Mouse (Mus musculus): ENCODE measurements around the gene Olfr320. TPM values are rescaled to one million over a fixed set of nuclear protein-coding genes. Genes with fewer than 3 reads are reported as not detected.
A peak's percentile ranks its signal among the peaks of the same experiment; 100 is the strongest.
"Not testable (repeated sequence)": the region's sequence is repeated elsewhere in the genome, so short reads cannot be mapped to it uniquely, and the experiment has no call there.

The Olfr320 gene
- total RNA-seq (2021) = not detected

DNA sequence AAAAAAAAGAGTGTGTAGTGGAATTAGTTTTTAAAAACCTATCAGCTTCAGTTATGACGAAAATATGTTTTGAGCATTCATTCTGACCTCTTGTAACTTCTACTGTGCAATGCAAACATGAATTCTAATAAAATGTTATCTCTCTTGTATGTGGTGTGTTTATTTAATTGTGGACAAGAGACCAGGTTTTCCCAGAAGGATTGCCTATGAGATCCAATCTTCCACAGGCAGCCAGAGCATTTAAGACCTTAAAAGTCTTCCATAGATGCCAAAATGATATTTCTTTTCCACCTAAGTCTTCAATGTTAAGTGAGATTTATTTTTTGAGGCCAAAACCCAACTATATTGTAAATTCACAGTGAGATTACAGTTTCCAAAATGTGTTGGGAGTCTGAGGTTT, at the start of gene Olfr320:
TSS of gene Olfr320 (plus strand) at position 301 of the 400 bp plus-strand sequence.
- no peak for DNase-seq (ENCODE audit: extremely low spot score in 1 of 2, low spot score in 1 of 2)

DNA sequence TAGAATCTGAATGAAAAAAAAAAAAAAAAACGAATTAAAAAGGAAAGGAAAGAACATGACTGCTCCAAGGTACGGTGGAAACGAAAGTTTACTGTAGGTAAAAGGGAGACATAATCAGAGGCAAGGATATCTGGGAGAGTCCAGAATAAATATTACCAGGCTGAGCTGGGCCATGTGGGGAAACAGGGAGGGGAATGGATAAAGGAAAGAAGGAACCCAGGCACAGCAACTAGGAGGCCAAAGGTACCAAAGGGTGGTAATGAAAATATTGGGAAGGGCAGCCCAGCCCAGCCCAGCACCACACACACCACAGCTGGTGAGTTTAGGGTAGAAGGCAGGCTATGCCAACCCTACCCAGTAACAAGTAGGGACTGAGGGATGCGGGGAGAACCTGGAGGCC, 46.0 kb upstream of the Olfr320 start:
- no peak for DNase-seq (ENCODE audit: extremely low spot score in 1 of 2, low spot score in 1 of 2)

GRCm38 (mm10) chr11:58636376-58636977, 44.4 kb upstream of the Olfr320 start:
- peak; percentile 23 to 61 for DNase-seq (ENCODE audit: extremely low spot score in 1 of 2, low spot score in 1 of 2)

DNA sequence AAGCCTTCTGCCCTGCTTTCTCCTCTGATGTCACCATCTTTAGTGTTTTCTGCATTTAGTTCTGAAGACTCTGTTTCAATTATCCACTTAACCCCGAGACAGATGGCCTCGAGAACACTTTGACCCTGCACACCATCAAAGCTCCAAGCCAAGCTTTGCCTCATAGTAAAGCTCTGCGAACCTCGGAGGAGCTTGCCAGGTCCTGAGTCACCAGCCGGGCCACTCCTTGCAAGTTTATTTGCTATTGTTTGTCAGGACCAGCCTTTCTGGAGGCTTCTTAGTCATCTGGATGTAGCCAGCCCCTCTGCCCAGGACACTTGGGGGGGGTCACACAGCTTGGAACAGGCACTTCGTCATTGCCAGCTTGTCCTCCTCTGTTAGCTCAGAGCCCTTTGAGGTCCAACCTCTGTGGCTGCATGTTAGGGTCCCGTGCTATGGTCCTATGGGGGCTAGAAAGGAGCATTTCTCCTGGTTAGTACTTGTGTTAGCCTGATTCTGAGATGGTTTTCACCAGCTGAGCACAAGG, 42.7 kb upstream of the Olfr320 start:
- no peak for DNase-seq (ENCODE audit: extremely low spot score in 1 of 2, low spot score in 1 of 2)

DNA sequence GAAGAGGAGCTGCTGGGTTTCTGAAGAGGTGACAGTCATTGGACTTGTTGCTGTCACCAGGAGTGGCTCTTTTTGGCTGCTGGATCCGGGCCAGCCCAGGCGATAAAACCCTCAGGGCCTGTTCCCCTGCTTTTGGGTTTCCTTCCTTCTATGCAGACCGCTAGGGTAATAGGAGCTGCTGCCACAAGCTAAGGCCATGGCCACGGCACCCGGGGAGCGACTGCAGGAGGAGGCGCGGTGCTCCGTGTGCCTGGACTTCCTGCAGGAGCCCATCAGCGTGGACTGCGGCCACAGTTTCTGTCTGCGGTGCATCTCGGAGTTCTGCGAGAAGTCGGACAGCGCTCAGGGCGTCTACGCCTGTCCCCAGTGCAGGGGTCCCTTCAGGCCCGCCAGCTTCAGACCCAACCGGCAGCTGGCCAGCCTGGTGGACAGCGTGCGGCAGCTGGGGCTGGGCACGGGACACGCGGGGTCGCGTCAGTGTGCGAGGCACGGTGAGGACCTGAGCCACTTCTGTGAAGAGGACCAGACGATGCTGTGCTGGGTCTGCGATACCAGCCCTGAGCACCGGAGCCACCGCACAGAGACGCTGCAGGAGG, 40.5 kb upstream of the Olfr320 start, which contains the start of gene Trim58:
TSS of gene Trim58 (plus strand) at position 194 of the 596 bp plus-strand sequence.
- peak in 1 of 2 experiments; percentile 6 for DNase-seq (ENCODE audit: extremely low spot score in 1 of 2, low spot score in 1 of 2)

DNA sequence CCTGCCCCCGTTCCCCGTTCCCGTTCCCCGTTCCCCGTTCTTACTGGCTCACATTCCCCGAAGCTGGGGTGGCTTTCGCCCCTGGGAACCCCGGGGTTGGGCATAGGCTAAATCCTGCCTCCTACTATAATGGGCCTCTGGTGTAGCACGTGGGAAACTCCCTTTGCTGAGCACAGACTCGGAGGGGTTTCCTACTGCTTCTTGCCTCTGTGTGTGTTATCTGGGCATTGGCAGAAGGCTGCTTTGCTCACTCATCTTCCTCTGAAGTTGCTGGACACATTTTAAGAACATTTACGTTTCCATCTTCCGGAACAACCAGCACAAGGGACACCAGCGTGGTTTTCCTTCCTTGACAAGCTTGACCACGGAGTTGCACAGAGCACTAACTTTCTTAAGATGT, 39.8 kb upstream of the Olfr320 start:
- no peak for DNase-seq (ENCODE audit: extremely low spot score in 1 of 2, low spot score in 1 of 2)

DNA sequence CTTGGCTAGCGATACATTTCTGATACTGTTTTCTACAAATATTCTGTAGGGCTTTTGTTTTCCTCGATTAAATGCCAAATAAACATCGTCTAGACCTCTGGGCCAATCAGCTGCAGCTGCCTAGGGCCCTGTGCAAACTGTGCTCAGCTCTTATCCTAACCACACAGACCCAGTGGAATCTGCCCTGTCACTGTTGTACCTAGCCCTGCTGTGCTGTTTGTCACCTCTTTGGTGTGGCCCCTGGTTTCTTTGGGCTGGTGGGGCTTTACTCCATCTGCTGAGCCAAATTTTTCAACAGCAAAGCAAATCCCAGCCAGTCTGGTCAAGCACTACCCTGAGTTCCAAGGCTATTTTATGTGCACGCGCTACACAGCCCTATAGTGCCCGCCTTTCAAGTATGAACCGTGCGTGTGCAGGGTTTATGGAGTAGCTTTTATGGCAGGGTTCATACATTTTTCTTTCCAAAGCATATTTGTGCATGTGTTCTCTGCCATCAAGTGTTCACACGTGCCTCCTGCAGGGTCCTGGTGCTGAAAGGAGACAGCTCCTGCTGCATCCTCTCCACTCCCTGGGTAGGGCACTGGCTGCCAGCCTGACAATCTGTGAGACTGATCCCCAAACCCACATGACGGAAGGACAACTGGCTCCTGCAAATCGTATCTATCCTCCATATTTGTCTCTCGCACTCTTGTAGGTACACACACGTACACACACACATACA, 39.1 kb upstream of the Olfr320 start:
- no peak for DNase-seq (ENCODE audit: extremely low spot score in 1 of 2, low spot score in 1 of 2)

DNA sequence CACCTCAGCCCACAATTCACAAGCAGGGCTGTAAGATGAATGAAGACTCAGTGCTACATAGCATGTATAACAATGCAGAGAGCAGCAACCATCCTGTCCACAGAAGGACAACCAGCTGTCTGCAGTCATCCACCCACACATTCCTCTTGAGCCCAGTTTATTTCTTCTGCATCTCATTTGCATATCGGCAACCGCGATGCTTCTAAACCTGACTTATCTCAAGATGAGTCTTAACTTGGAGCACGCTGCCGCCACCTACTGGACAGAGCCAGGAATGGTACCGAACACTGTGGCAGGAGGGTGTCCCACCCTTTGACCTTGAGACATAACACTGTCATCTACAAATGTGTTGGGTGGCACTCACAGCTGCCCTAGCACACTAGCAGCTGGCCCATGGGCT, 37.5 kb upstream of the Olfr320 start:
- DNase-seq (ENCODE audit: extremely low spot score in 1 of 2, low spot score in 1 of 2) = peak in 1 of 2 experiments; percentile 54

DNA sequence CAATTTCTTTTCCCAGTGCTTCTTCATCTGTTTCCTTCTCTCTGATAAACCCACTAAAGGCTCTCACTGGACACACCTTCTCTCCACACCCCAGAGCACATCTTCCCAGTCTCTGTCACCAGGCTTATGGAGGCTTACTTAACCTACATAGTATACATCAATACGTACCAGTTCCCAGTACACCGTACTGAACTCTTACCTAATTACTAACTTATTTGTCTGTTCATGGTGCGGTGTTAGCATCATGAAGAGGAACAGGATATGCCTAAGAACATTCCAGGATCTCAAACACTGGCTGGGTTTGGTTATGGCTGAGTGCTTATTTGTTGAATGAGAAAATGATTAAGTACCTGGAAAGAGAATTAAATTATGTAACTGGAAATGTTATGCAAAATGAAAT, 25.7 kb upstream of the Olfr320 start:
- DNase-seq (ENCODE audit: extremely low spot score in 1 of 2, low spot score in 1 of 2) = no peak

DNA sequence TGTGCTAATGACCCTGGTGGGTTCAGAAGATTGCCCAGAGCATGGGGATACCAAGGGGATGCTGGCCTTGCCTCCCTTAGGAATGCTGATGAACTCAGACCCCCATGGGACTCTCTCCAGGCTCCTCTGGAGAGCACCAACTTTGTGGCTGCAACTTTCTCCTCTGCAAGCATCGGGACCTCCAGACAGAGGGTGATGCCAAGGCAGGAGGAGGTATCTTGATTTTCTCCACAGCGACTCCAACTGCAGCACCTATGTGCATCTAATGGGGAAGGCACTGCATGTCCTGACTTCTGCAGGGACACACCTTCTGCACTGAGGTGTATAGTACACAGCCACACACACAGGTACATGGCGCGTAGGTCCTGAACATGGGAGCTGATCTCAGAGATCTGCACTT, 22.3 kb upstream of the Olfr320 start, which contains the start of gene Olfr322:
TSS of gene Olfr322 (plus strand) at position 187 of the 400 bp plus-strand sequence.
- DNase-seq (ENCODE audit: extremely low spot score in 1 of 2, low spot score in 1 of 2) = no peak

DNA sequence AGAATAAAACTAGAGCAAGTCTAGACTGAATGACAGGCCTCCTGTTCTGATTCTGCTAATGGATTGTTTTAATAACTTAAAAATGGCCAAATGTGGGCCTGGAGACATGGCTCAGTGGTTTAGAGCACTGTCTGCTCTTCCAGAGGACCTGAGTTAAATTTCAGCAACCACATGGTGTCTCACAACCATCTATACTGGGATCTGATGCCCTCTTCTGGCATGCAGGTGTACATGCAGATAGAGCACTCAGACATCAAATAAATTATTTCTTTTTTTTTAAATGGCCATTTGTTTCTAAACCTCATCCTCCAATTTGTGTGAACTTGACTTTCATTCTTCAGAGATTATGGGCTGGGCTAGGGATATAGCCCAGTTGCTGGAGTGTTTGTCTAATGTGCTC, 11.6 kb upstream of the Olfr320 start:
- no peak for DNase-seq (ENCODE audit: extremely low spot score in 1 of 2, low spot score in 1 of 2)

DNA sequence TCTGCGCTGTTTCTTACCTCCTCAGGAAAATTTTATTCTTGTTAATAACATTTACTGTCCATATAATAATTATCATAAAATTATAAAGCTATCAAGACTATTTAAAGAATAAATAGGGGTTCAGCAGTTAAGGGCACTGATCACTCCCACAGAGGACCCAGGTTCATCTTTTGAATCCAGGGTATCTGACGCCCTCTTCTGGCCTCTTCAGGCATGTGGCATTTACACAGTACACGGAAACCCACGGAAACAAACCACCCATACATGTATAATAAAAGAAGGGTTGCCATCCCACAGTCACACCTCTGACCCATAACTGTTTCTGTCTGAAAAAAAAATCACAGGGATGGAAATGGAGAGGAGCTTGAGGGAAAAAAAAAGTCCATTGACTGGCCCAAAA, 9.1 kb upstream of the Olfr320 start:
- DNase-seq (ENCODE audit: extremely low spot score in 1 of 2, low spot score in 1 of 2) = no peak

DNA sequence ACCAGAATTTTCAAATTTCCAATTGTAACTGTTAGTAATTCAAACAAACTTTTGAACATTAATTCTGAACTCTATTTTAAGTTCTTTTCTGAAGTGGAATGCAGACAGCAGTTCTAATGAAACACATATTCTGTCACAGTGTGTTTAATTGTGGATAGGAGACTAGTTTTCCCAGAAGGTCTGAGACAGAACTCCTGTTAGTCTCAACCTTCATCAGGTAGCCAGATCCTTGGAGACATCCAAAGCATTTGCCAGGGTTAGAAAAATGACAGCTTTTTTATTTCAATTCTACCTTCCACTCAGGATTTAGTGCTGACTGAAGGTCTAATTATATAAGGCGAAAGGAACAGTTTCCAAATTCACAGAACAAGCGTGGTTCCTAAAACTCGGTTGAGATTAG, 18.0 kb downstream of the Olfr320 start, which contains the start of gene Olfr319:
TSS of gene Olfr319 (plus strand) at position 301 of the 400 bp plus-strand sequence.
- DNase-seq (ENCODE audit: extremely low spot score in 1 of 2, low spot score in 1 of 2) = no peak

GRCm38 (mm10) chr11:58709086-58709485, 28.2 kb downstream of the Olfr320 start:
- DNase-seq (ENCODE audit: extremely low spot score in 1 of 2, low spot score in 1 of 2) = no peak

GRCm38 (mm10) chr11:58717723-58718122, 36.8 kb downstream of the Olfr320 start:
- DNase-seq (ENCODE audit: extremely low spot score in 1 of 2, low spot score in 1 of 2) = not testable (repeated sequence)

DNA sequence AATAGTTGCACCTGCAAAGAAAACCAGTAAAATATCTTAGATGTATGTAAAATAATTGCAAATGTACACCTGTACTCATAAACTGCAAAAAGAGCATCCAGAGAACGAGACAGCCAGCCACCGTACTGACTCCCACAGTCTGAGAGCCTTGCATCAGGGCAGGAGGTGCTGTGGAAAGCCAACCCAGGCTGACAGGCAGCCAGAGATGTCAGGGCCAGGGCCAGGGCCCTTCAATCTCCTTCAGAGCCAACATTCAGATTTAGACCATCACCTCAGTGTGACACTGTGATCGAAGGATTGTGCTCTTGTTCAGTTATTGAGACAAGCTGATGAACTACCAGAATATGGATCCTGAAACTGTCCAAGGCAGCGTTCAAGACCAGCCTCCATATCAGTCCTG, 38.8 kb downstream of the Olfr320 start:
- no peak for DNase-seq (ENCODE audit: extremely low spot score in 1 of 2, low spot score in 1 of 2)

GRCm38 (mm10) chr11:58723914-58724313, 43.0 kb downstream of the Olfr320 start, which contains the start of gene Olfr318:
TSS of gene Olfr318 (minus strand) at chr11:58724014.
- no peak for DNase-seq (ENCODE audit: extremely low spot score in 1 of 2, low spot score in 1 of 2)

GRCm38 (mm10) chr11:58727896-58728650, 47.2 kb downstream of the Olfr320 start:
- not testable (repeated sequence) for DNase-seq (ENCODE audit: extremely low spot score in 1 of 2, low spot score in 1 of 2)

DNA sequence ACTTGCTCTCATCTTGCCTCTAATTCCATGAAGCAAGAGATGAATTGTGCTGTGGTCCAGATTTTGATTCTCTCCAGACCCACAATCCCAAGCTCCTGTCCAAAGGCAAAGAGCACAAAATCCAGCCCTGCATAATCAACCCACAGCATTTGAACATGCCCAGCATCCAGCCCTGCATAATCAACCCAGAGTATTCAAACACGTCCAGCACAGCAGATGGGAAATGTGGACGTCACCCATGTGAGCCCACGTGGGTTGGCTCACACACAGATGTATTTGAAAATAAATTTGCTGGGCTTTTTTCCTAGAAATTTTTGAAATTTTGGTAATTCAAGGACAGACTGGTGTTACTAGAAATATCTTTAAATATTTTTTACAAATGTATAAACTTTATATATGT, 52.5 kb downstream of the Olfr320 start:
- DNase-seq (ENCODE audit: extremely low spot score in 1 of 2, low spot score in 1 of 2) = peak in 1 of 2 experiments; percentile 20

Measured in layer of hippocampus, postnatal 25 days (tissue).